Mouse (Mus musculus) kidney, adult 9 months (tissue): ENCODE measurements around the gene Uvrag.

Experiments used
- DNase-seq: peaks from one replicate; pipeline ENCODE4 v3.0.0; 2022

Uvrag gene

DNA sequence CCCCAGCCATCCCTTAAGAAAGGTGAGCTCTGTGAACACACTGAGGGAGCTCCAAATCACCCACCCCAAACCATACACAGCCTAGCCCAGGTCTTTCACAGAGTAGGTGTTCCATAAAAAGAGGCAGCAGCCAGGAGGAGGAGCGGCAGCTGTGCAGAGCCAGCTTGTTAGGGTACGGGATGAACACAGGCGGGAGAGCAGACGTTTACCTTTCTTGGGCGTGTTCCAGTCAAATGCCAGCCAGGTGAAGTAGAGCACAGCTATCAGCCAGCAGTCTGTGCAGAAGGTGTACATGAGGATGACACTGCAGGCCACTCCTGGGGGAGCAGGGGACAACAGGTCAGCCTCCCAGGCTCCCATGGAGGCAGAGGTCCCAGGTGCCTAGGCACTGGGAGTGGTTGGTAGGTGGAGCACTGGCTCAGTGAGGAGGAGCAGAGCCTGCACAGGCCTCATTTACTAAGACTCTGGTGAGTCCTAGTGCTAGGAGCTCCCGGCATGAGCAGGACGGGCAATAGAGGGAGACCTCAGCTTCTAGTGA is 24.0 kb upstream of the Uvrag start:
- DNase-seq = no peak

DNA sequence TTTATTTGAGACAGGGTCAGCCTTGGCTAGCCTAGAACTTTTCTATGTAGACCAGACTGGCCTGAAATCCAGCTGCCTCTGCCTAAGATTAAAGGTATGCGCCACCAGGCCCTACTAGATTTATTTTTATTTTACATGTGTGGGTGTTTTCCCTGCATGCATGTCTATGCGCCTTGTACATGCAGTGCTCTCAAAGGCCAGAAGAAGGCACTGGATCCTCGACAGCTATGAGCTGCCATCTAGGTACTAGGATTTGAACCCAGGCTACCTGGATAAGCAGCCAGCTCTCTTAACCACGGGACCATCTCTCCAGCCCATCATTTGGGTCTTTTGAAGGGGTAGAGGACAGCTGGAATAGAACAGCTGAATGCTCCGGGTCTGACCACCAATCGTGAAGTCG is 21.5 kb upstream of the Uvrag start:
- DNase-seq = no peak

DNA sequence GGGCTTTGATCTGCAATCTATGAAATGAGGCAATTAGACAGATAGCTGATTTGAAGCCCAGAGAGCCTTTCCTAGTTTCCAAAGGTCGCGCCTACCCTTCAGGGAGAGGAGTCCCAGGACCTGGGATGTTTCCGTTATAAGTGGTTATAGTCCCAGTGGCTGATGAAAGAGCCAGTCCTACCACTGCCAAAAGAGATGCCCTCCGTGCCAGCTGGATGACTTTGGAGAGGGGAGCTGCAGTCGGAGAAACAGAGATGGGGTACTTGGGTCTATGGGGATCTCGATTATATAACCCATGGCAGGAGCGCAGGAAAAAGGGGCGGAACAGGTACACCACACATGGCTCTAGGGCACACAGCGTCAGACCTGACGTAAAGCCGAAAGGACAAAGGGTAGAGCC is 21.0 kb upstream of the Uvrag start:
- no peak for DNase-seq

DNA sequence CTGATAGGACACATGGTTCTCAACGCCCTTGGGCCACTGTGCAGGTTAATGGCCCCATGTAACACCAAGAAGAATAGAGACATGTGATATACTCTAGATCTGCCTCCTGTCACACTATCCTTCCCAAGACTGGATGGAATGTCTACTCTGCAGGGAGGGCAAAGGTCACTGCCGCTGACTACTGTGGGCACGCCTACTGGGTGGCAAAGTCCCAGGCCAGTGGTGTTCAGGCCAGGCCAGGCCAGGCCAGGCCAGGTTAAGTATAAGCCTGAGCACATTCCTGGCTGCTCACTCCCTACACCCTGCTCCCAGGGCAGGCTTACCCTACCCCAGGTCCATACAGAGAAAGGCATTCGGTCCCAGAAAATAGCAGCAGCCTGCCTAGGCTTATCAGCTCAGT is 20.6 kb upstream of the Uvrag start:
- DNase-seq = peak; percentile 97

DNA sequence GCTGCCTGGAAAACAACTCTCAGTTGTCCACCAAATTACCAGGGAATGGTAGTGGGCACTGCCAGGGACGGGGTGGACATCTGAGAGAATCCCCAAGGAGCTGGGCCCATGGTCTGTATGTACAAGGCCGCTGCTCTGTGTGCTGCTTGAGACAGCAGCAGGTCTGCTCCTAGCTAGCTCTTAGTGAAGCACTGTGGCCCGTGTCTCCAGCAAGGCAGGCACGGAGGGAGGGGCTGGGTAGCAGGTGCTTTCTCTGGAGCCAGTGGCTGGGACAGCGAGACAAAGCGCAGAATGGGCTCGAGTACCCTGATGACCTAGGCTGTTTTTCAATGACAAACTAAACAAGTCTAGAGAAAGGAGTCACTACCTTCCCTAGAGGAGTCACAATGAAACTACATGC is 20.1 kb upstream of the Uvrag start:
- DNase-seq = no peak

DNA sequence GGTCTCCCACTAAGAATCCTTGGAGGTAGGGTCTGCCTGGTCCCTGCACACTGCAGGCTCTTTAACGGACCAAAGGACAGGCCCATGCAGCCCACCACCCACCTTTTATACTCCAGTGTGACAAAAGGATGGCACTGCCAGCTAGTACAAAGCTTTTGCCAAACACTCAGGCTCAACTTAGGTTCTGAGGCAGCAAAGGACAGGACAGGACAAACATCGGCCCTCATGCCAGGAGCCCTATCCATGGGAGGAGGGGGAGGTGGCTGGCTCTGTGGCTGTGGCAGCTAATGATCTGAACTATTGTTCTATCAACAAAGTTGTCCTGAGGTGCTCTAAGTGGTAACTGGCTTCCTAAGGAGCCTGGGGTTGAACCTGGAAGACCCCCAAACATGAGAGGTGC is 18.5 kb upstream of the Uvrag start:
- no peak for DNase-seq

DNA sequence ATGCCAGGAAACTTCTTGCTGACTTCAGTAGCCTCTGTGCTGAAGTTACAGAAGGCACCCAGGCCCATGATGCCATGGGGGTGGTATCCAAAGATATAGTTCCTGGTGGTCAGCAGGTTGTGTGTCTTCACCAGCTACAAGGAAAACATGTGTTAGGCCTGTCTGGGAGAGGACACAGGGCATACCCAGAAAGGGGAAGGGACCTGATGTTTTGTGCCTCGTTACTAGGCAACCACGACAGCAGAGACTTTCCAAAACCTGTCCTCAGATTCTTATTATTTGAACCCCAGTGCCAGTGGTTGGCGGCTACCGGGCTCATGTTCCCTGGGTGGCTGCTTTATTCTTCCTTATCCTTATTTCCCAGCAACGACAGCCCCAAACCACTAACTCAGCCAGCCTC is 18.0 kb upstream of the Uvrag start:
- no peak for DNase-seq

DNA sequence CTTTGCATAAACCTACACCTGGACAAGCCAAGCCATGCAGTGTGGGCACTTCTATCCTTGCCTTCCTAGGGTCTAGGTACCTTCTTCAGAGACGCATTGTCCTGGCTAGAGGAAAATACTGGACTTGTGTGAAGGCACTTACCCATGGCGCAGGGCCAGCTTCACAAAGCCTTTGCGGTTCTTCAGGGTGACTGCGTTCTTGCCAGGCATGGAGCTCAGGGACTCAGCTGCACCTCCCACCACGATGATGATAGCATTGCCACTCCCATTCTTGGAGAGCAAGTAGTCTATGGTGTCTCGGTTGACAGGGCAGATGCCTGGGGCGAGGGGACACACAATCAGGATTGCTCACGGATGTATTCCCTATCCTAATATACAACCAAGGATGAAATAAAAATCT is 17.1 kb upstream of the Uvrag start:
- DNase-seq = no peak

DNA sequence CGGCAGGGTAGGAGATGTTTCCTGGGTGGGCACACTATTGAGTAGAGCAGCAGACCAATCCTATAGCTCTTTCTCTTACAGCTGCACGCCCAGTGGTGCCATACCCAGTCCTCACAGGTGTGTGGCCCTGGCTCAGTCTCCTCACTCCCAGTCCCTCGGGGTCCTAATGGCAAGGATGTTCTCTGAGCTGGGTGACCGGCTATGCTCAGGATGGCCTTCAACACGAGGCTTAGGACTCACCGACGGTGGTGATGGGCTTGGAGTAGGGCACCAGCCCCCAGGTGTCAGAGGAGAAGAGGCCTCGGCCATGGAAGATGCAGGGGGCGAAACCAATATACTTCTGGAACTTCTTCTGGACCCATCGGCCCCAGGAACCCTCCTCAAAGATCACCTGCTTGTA is 15.8 kb upstream of the Uvrag start:
- DNase-seq = no peak

DNA sequence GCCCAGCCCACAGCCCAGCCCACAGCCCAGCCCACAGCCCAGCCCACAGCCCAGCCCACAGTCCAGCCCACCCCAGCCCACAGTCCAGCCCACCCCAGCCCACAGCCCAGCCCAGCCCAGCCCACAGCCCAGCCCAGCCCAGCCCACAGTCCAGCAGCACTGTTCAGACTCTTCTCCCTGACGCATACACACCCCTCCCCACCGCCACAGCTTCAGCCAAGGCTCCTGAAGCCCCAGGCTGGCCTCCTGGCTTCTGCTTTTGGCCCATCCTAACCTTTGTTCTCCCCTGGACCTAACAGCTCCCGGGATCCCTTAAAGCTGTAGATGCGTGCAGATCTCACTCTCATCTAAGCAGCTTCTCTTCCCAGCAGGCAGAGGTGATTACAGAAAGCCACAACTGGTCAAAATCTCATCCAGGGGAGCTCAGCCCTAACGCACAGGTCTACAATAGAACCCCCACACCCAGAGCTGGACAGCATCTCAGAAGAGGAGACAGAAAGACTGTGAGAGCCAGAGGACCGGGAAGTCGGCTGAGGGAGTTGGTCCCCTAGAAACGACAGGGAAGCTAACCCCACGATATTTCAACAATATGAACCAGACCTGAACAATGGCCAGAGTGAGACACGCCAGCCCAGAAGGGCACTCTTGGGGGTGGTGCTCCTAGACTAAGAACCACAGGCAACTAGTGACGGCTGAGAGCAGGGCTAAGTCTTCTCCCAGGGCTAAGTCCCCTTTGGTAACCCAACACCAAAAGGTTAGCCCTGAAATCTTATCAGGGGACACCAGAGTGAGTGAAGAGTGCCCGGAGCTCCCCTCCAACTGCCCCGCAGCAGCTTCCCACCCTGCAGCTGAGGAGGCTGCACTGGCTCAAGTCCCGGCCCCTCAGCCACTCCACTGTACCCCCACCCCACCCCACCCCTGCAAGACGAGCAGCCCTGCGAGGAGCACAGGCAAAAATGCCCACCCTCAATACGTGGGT is 14.7 kb upstream of the Uvrag start:
- peak; percentile 74 for DNase-seq

DNA sequence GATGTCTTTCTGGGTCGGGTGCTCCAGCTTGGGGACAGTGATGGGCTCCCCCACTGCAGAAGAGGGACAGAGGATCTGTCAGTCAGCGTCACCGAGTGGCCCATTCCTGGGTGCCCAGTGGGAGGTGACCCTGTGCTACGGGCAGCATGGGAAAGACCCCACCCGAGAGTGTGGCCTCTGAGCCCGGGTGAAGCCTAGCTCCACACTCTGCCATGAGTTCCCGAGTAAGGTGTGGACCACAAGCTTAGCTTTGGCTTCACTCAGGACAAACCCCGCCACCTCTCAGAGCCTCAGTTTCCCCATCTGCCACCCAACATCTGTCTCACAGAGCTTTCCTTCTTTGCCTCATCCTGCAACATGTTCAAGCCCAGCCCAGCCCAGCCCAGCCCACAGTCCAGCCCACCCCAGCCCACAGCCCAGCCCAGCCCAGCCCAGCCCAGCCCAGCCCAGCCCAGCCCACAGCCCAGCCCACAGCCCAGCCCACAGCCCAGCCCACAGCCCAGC is 13.8 kb upstream of the Uvrag start:
- DNase-seq = no peak

DNA sequence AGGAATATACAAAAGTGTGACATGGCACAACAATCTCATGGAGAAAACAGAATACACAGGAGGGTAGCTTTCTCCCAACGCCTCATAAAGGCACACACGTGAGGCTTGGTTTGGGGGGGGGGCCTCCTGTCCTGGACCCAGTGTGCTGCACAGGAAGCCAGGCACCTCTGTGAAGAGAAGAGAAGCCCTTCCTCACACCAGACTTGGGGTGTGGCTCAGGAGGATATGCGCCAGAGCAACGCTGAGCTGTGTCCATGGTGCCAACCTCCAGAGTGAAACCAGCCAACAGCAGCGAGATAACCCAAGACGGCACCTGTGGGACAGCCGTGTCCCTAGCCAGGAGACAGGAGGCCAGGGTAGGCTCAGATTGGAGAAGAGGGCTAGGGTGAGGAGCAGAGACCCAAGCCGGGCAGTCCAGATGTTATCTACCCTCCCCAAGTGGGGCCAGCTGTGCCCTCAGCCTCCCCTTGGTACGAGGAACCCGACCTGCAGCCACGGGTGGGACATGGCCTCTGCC is 12.8 kb upstream of the Uvrag start:
- no peak for DNase-seq

DNA sequence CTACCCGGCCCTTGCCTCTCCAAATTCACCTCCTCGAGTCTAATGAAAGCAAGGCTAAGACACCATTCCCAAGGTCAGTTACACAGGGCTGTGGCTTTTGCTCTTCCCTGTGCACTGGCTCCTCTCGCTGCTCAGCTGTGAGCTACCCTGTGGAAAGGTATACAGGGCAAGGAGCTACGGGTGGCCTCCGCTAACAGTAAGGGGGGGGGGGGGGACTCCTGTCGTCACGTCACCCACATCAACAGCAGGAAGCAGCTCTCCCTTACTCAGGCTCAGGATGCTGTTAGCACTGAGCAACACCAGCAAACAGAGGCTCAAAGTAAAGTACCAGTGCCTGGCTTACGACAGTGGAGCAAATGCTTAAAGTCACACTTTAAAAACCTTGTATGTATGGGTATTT is 11.8 kb upstream of the Uvrag start:
- no peak for DNase-seq

DNA sequence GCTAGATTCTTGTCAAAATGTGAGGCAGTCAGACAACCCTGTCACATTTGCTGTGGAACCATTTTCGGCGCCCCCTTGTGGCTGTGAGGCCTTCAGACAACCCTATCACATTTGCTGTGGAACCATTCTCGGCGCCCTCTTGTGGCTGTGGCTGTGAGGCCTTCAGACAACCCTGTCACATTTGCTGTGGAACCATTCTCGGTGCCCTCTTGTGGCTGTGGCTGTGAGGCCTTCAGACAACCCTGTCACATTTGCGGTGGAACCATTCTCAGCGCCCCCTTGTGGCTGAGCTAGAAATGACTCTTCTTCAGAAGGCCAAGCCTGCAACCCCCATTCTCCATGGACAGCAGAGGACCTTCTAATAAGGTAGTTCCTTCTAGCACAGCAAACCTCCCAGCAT is 10.4 kb upstream of the Uvrag start:
- DNase-seq = peak; percentile 98

DNA sequence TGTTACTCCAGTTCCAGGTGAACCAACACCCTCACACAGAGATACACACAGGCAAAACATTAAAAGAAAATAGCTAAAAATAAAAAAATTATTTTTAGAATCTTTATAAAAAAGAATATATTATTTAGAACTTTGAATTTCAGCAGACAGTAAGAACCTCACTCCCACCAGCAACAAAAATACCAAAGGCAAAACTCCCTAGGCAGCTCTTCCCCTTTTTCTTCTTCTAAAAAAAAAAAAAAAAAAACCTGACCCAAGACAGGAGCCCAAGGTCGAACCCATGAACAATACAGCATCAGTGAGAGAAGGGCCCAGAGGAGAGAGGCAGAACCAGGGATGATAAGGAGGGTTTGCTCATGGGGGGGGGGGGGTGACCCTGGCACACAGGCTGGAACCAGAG is 8.1 kb upstream of the Uvrag start:
- DNase-seq = no peak

DNA sequence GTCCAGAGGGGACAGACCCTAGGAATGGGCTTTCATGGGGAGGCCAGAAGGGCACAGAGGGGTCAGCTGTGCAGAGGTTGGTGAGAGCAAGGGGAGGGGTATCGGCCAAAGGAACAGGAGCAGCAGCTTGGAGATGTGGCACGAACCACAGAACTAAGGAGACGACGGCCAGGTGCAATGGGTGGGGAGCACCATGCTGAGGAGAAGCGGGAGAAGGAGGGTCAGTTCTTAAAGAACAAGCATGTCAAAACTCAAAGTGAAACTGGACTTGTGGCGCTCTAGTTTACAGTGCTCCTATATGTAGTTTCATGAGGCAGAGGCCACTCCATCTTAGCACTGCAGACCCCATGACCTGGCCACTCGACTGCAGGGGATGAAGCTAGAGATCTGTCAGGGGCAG is 6.6 kb upstream of the Uvrag start:
- no peak for DNase-seq

DNA sequence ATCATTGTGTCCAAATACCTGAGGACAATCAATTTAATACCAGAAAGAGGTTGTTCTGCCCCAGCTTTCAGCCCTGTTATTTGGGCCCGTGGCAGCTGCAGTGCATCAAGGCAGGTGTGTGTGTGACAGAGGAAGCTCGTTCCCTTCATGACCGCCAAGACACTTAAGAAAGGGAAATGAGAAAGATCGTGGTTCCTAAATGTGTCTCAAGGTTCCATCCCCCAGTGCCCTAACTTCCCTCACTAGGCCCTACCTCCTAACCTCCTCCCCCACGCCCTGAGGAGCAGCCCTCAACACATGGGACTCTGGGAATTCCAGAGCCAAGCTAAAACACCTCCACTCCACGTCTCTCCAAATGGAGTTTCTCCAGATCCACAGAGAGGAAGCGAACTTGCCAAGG is 6.0 kb upstream of the Uvrag start:
- no peak for DNase-seq

DNA sequence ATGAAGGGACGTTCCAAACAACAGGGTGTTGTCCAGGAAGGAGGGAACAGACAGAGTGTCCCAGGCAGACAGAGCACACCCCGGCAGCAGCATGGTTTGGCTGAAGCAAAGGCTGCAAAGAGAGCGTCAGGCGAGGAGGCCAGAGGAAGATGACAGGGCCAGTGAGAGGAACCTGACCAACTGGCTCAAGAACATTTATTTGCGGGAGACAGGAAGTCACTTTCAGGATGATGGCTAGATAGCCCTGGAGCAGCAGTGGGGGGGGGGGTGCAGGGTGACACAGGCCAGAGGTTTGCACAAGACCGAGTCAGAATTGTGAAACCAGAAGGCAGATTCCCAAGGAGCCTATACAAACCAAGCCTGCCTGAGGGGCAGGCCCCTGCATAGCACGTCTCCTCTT is 5.1 kb upstream of the Uvrag start:
- no peak for DNase-seq

DNA sequence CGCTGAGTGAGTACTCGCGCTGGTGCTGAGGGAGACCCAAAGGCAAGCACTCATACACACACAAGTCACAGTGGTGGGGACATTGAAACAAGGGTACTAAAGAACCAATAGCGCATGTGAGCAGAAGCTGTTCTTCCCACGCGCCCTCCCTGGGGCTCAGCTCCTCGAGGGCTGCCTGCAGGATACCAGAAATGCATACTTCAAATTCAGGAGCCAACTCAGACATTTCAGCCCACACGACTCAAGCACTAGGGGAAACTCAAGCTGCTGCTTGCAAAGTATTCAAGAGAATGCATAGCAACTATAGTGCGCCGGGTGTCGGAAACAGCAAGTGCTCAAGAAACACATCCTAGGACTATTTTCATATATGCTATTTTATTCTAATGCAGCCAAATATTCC is 3.7 kb upstream of the Uvrag start:
- DNase-seq = no peak

DNA sequence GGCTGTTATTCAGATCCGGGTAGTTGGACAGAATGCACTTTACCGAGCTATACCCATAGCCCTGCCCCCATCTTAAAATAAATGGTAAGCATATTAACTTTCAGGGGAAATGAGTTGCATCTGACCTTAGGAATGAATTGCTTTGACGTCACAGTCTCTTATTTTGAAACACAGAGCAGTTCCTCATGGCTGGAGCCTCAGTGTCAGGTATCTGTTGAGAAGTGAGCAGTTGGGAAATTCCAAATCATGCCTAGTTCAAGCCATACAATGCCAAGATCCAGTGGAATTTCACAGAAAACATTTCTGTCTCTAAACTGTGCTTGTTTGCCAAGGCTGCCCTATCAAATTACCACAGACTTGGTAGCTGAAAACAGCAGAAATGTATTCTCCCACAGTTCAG is 2.3 kb upstream of the Uvrag start:
- DNase-seq = no peak

DNA sequence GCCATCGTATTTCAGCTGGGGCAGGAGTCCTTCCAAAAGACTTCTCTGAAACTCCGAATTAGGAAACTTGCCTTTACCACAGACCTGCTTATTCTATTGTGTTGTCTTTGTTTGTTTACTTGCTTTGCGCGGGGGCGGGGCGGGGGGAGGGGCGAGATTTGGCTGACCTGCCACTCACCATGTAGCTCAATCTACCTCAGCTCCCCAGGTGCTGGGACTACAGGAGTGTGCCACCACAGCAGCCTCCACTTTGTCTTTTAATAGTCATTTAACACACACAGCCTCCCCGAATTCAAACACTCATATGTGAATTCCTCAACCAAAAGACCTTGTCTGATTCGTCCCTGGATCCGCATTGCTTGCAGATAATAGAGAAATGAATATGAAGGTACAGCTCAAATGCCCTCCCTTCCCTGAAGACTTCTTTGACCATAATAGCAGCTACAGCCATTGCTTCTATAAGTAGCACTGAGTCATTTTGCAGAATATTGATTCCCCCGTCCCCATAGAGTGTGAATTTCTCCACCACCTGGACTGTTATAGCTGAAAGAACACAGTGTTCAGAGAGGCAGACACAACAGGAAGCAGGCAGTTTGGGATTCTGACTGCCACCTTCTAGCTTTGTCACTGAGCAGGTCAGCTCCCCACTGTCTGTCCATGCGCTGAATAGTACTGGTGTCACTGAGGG is 1.1 kb upstream of the Uvrag start:
- DNase-seq = no peak

DNA sequence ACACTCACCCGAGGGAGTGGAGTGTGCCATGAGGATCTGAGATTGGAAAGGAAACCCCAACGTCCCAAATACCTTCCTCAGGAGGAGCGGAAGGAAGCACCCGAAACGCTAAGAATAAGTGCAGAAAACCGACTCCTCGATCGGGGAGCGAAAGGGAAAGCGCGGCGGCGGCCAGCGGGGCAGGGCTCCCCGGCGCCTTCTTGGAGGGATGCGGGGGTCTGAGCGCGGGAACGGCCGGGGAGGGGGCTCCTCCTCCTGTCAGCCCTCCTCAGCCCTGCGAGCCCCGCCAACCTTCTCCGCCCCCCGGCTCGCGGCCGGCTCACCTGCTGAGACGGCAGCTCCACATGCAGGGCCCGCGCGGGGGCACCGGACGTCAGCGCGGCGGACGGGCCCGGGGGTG is 430 bp downstream of the Uvrag start:
- no peak for DNase-seq

DNA sequence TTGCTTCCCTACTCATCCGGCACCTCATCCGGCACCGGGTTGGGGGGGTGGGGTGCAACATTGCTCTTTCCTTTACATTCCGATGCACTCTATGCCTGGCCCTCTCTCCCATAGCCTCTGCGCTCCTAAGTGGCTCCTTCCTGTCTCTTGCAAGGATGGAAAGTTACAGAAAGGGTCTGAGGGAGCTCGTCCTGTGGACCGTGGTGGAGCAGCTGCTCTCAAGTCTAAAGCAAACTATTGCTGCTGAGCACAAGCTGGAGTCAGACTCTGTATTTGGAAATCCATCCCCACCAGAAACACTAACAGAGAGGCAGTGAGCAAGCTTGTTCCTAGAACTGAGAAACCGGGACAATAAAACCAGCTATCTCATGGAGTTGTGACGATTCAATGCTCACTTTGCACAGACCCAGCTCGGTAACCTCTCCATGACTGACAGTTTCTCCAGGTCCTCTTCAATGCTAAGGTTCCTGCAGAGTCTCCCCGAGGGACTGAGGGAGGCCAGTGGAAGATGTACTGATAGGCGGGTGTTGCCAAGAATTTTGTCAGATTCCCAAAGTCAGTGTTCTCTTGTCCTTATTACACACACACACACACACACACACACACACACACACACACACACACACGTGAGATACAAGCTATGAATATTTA is 975 bp downstream of the Uvrag start:
- DNase-seq = no peak
